Mouse (Mus musculus) left cerebral cortex, postnatal 10 days (tissue): ENCODE measurements at regions not wholly inside any gene's neighbourhood (a gene's known extent, or its start where the extent isn't known, plus 50 kb on each side); places are given as distances from the start of the nearest gene placed in this dataset.
"Not testable (repeated sequence)": the region's sequence is repeated elsewhere in the genome, so short reads cannot be mapped to it uniquely, and the experiment has no call there.

Source experiments
- DNase-seq, 2 experiments: peaks; one replicate each; pipeline ENCODE4 v3.0.0; 2021 to 2022; ENCODE audit warnings: low spot score in 2 of 2, mixed read lengths in 1 of 2; ENCODE audit errors: extremely low spot score in 1 of 2
- intact Hi-C: fragments of 180-260 bp; cut with DNase I; formaldehyde crosslinking; loops from one replicate; pipeline ENCODE4 v1.15.1; 2025

GRCm38 (mm10) chr8:126820502-126820901 is 125.1 kb downstream of the Tomm20 start:
- DNase-seq: no peak
- intact Hi-C loops: no loop called here

GRCm38 (mm10) chr8:126819261-126819660 is 126.4 kb downstream of the Tomm20 start:
- intact Hi-C loops: no loop called here
- no peak for DNase-seq

- DNase-seq: no peak
- intact Hi-C loops: no loop called here
Measured at GRCm38 (mm10) chr8:126816155-126816554, 129.5 kb downstream of the Tomm20 start.

GRCm38 (mm10) chr8:126814427-126814826 is 131.2 kb downstream of the Tomm20 start:
- intact Hi-C loops: no loop called here
- no peak for DNase-seq

- intact Hi-C loops: no loop called here
- DNase-seq: no peak
Measured at GRCm38 (mm10) chr8:126813621-126814020, 132.0 kb downstream of the Tomm20 start.

- DNase-seq: no peak
- intact Hi-C loops: no loop called here
Measured at GRCm38 (mm10) chr8:126812777-126813176, 132.9 kb downstream of the Tomm20 start.

GRCm38 (mm10) chr8:126811358-126811757 is 134.3 kb downstream of the Tomm20 start:
- intact Hi-C loops, DNase-seq: not testable (repeated sequence)

GRCm38 (mm10) chr8:126810516-126810915 is 135.1 kb downstream of the Tomm20 start:
- DNase-seq: no peak

GRCm38 (mm10) chr8:126809321-126809720 is 136.3 kb downstream of the Tomm20 start:
- DNase-seq: no peak
- intact Hi-C loops: no loop called here

More at GRCm38 (mm10) chr8:126810516-126810915, 135.1 kb downstream of the Tomm20 start:
- intact Hi-C loops: no loop called here

- no peak for DNase-seq
- intact Hi-C loops: no loop called here
Measured at GRCm38 (mm10) chr8:126808496-126808895, 137.1 kb downstream of the Tomm20 start.

GRCm38 (mm10) chr8:126807171-126807768 is 138.4 kb downstream of the Tomm20 start:
- intact Hi-C loops: no loop called here
- DNase-seq: no peak

- no peak for DNase-seq
- intact Hi-C loops: no loop called here
Measured at GRCm38 (mm10) chr8:126806591-126806990, 139.1 kb downstream of the Tomm20 start.

- intact Hi-C loops: no loop called here
- DNase-seq: no peak
Measured at GRCm38 (mm10) chr8:126806181-126806560, 139.5 kb downstream of the Tomm20 start.

GRCm38 (mm10) chr8:126805365-126806180 is 140.1 kb downstream of the Tomm20 start:
- intact Hi-C loops: no loop called here
- DNase-seq: peak in 1 of 2 experiments; percentile 91

- DNase-seq: no peak
- intact Hi-C loops: no loop called here
Measured at GRCm38 (mm10) chr8:126804115-126804514, 141.5 kb downstream of the Tomm20 start.

- intact Hi-C loops: no loop called here
- DNase-seq: no peak
Measured at GRCm38 (mm10) chr8:126802641-126803040, 143.0 kb downstream of the Tomm20 start.

GRCm38 (mm10) chr8:126800976-126801375 is 144.7 kb downstream of the Tomm20 start:
- intact Hi-C loops: no loop called here
- no peak for DNase-seq

- no peak for DNase-seq
- intact Hi-C loops: no loop called here
Measured at GRCm38 (mm10) chr8:126797571-126798334, 147.9 kb downstream of the Tomm20 start.

- no peak for DNase-seq
- intact Hi-C loops: no loop called here
Measured at GRCm38 (mm10) chr8:126793657-126794056, 152.0 kb downstream of the Tomm20 start.

- no peak for DNase-seq
- intact Hi-C loops: no loop called here
Measured at GRCm38 (mm10) chr8:126791069-126791468, 154.6 kb downstream of the Tomm20 start.
